Mouse (Mus musculus) c-Kit-positive CD71-positive TER-119-positive erythroid progenitor cells, embryonic 14.5 days (primary cell): ENCODE results near the gene Hdac5.

Source experiments
- DNase-seq: peaks from one replicate; pipeline ENCODE4 v3.0.0-alpha.2; 2013; ENCODE audit warnings: low spot score

The Hdac5 gene

GRCm38 (mm10) chr11:102236022-102236421, 6.1 kb upstream of the Hdac5 start:
- no peak for DNase-seq

DNA sequence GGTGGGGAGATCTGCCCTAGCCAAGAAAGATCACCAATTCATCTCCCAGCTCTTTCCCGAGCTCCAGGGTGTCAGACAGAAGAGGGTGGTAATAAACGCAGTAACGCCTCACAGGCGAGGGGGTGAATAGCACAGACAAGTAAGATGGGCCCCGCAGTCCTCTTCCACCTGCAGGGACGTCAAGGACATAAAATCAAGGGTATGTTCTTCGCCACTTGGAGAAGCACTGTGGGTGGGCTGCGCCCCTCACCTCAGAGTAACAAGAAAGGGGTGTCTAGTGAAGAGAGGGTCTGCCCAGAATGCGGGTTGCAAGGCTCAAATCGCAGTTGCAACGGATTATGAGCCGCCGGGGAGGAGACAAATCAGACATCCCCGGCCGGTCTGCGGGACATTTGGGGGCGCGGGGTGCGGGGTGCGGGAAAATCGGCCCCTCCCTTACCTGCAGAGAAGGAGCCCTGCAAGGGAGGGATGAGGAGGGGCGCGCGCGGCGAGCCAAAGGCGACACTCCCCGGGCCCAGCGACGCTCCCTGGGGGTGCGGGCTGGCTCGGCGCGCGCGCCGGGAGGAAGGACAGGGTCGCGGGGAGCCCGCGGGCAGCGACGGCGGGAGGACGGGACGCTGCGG, 524 bp downstream of the Hdac5 start:
- no peak for DNase-seq

GRCm38 (mm10) chr11:102228646-102229268, 1.2 kb downstream of the Hdac5 start:
- no peak for DNase-seq

- DNase-seq: no peak
These were observed 1.8 kb downstream of the Hdac5 start for GRCm38 (mm10) chr11:102228191-102228545.

GRCm38 (mm10) chr11:102227270-102228190, 2.4 kb downstream of the Hdac5 start:
- no peak for DNase-seq

- DNase-seq: no peak
These were observed 3.6 kb downstream of the Hdac5 start for GRCm38 (mm10) chr11:102226067-102226978.

DNA sequence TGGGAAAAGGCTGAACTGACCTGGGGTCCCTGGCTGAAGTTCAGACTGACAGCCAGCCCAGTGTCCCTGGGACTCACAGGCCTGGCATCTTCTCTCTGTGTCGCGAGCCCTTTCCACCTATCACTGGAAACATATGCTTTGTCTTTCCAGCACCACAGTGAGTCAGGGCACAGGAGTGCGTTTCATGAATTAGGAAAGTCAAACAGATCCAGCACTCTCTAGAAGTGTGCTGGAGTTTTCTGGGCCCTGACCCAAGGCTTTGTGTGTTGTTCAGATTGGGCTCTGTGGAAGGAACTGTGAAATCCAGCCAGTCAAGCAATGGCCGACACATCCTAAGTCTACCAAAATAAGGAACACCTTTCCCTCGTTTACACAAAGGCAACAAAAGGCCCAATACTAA, 4.7 kb downstream of the Hdac5 start:
- DNase-seq: no peak

GRCm38 (mm10) chr11:102224686-102225085, 5.3 kb downstream of the Hdac5 start:
- no peak for DNase-seq

DNA sequence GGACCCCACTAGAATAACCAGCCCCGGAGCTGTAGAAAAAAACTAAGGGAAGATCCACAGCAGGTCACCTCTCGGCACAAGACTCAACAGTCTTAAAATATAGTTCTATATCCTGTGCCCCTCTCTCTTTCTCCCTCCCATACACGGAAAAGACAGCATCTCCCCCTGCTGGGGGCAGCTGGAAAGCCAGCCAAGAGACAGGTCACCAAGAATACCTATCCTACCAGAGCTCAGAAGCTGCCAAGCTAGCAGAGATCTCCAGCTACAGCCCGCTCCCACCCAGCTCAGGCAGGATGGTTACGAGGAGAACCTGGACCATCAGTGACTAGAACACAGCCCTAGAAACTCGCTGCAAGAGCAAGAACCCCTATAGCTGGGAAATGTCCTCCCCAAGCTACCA, 6.8 kb downstream of the Hdac5 start:
- DNase-seq: no peak

DNA sequence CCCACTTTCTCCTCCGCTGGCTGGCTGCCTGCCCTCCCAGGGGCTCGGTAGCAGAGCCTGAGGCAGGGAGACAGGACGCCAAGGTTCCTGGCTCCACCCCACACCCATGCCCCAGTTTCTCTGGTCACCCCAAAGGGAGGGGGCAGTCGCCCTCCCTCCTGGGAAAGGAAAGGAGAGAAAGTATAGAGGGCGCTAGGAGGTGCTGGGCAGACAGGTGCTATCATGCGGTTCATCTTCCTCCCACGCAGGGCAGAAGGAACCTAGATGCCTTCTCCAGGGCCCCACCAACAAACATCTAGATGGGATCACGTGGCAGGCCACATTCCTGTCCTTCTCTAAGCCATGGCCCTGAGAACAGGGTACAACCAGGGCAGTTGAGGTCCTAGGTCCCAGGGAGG, 8.0 kb downstream of the Hdac5 start:
- DNase-seq: no peak

GRCm38 (mm10) chr11:102221243-102221953, 8.6 kb downstream of the Hdac5 start:
- no peak for DNase-seq

- DNase-seq: no peak
These were observed 9.5 kb downstream of the Hdac5 start for GRCm38 (mm10) chr11:102220451-102220850.

- no peak for DNase-seq
These were observed 10.0 kb downstream of the Hdac5 start for GRCm38 (mm10) chr11:102219994-102220346.

DNA sequence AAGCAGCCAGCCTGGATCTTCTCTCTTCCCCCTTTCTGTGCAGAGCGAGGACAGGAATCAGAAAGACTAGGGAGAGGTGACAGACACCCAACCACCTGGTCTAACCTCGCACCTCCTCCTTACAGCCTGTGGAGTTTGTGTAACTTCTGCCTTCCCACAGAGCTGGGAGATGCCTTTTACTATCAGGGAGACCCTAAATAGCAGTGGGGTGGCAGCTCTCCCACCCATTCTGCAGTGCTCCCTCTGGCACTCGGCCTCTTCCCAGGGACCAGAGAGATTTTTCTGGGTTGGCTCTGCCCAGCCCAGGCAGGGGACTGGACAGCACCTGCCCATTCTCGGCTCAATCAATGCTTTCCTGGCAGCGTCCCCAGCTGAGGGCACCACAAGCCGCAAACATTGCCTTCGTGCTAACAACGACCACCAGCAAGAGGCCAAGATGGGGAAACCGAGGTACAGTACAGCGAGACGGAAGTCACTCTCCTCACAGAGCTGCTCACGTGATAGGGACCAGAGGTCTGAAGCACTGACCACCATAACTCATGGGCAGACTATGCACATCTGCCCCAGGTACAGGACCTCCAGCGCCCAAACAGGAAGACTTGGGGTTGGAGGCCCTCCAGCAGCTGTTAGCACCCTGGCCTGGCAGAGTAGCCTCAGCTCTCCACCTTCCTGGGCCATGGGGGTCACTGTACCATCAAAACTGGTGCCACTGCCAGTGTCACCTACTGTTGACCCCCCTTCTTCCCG, 10.5 kb downstream of the Hdac5 start:
- DNase-seq: no peak

- DNase-seq: peak; percentile 62
These were observed 11.2 kb downstream of the Hdac5 start for GRCm38 (mm10) chr11:102218783-102219182.

DNA sequence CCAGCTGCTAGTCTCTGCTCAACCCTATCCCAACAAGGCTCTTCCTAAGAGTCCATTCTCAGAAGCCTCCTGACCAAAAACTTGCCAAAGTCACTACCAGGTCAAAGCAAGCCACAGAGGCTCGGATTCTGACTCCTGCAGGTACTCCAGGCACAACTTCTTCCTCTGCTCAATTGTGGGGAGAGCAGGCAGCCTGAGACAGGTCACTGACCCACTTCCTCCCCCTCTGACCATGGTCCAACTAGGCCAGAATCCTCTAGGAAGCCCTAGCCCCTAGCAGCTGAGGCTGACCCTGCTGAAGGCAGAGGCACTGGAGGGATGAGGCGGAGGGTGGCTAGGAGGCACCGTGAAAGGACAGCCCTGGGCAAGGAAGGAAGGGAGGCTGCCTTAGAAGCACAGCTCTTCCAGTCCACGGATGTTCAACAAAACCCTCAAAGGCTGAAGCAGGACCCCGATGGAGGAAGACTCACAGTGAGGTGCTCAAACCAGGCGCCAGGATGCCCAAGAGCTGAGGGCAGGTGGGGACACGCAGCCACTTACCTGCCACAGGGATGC, 12.0 kb downstream of the Hdac5 start:
- DNase-seq: no peak

DNA sequence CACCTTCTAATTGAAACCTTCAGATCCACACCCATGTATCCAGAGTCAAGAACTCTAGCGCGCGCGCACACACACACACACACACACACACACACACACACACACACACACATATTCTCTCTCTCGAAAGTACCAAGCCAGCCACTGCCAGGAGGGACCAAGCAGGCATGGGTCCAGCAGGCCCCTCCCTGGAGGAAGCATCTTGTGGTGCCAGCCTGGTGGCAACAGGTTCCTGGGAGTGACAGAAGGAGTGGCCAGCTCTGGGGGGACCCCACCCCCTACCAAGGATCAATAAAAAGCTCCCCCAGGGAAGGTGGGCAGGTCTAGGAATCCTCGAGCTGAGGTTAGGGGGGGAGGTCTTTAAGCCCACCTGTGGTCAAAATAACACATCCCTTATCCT, 12.6 kb downstream of the Hdac5 start:
- no peak for DNase-seq

DNA sequence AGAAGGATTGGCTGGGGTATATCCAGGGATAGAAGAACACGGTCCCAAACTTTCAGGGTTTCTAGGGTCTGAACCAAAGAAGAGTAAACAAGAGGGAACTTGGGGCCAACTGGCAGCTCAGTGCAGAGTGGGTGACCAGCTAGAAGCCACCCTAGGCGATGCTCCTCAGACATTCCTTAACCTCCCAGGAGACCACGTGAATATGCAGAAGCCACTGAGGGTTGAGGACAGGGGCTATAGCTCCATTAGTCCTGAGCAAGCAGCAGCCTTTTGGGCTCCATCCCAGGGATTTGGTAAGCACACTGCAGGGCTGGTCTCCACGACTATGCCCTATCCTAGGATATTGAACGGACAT, 13.1 kb downstream of the Hdac5 start:
- DNase-seq: no peak

DNA sequence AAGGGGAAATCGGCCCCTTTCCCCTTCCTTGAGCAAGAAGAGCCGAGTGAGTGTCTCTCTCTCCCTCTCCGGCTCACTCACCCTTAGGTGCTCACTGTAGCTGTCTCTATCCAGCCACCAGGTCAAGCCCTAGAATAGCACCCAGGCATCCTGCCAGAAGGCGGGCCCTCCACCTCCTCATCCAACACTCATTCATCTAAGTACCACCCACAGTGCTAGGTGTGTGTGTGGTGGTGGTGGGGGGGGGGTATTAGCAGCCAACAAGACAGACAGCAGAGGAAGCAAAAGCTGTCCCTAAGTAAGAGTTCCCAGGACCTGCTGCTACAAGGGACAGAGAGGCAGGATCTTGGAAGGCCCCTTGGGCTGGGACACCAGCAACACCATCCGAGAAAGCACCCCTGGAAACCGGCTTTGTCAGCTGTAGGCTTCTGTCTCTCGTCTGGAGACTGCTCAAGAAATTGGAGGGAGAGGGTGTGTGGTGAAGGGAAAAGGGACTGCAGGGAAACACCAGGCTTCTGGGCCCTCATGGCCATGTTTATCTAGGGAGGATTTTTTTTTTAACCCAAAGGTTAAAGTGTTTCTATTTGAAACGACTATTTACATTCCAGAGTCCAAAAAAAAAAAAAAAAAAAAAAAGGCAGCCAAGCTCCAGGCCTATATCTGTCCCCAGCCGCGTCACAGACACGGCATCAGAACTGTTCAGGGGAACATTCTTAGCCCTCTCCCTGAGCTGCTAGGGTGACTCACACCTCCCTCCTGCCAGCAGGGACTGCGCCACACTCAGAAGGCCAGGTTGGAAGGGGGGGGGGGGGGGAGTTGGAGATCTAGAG, 13.7 kb downstream of the Hdac5 start:
- no peak for DNase-seq

GRCm38 (mm10) chr11:102215511-102215910, 14.5 kb downstream of the Hdac5 start:
- DNase-seq: no peak
